Mouse (Mus musculus): ENCODE measurements around the gene Ppp1r12c.
"Not testable (repeated sequence)": the region's sequence is repeated elsewhere in the genome, so short reads cannot be mapped to it uniquely, and the experiment has no call there.

The Ppp1r12c gene

GRCm38 (mm10) chr7:4501558-4502397 is at the start of gene Ppp1r12c:
Gene Ppp1r12c, minus strand, starts transcription at chr7:4501680.
- peak; percentile 97 for DNase-seq

- peak; percentile 77 for DNase-seq
These were observed 45.8 kb upstream of the Ppp1r12c start, which contains the start of gene Syt5 for GRCm38 (mm10) chr7:4547221-4547641. Gene Syt5, minus strand, starts transcription at chr7:4547541.

- peak; percentile 97 for DNase-seq
These were observed 45.2 kb upstream of the Ppp1r12c start for GRCm38 (mm10) chr7:4546591-4547131.

DNA sequence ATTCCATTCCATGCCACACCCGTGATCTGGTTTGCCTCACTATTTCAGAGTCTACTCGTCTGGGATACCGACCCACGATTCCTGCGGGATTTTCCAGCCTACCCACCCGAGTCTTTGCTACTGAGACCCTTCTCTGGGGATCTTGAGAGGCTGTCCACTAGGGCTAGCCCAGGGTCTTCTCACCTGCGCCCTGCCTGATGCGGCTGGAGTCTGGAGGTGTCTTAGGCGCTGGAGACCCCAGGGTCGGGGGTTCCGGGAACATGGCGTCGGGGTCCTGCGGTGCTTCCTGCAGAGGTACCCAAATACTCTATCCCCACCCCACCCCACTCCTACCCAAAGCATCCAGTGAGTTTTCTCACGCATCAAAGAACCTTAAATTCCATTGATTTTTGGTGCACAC is 44.6 kb upstream of the Ppp1r12c start:
- no peak for DNase-seq

DNA sequence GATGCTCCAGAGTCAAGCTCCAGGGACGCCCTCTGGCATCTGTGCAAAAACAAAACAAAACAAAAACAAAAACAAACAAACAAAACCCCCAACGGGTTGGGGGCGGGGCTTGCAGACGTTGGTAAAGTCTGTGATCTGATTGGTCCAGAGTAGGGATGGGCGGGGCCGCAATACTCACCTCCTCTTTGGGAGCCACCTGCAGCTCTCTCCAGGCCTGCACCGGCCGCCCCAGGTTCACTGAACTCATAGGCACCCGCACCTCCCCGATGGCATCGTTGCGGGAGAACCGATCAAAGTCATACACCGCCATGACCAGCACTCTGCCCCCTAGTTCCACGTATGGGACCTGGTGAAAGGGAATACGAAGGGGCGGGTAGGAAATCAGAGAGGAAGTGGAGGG is 40.5 kb upstream of the Ppp1r12c start:
- no peak for DNase-seq

- DNase-seq = no peak
These were observed 39.9 kb upstream of the Ppp1r12c start for GRCm38 (mm10) chr7:4541344-4541743.

GRCm38 (mm10) chr7:4539019-4539418 is 37.5 kb upstream of the Ppp1r12c start:
- DNase-seq = no peak

DNA sequence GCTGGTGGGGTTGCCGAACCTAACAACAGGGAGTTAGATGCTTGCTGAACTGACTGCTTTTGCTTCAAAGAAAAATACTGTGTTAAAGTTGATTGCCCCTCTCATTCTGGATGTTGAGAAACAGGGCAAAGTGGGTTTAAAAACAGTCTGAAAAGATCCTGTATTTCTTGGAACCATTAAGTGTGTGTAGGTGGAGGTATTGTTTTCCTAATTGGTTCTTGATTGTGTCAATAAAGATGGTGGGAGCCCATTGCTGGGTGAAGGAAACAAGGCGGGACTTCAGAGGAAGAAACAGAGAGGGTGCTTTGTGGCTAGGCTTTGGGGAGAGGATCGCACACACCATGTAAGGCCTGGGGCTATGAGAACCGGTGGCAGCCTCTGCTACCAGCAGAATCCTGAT is 35.7 kb upstream of the Ppp1r12c start:
- DNase-seq = no peak

GRCm38 (mm10) chr7:4536369-4536768 is 34.9 kb upstream of the Ppp1r12c start:
- no peak for DNase-seq

GRCm38 (mm10) chr7:4532005-4532729 is 30.7 kb upstream of the Ppp1r12c start, which contains the start of gene Dnaaf3:
Gene Dnaaf3, minus strand, starts transcription at chr7:4532453.
- no peak for DNase-seq

- not testable (repeated sequence) for DNase-seq
These were observed 28.7 kb upstream of the Ppp1r12c start for GRCm38 (mm10) chr7:4530166-4530565.

- DNase-seq = no peak
These were observed 25.8 kb upstream of the Ppp1r12c start for GRCm38 (mm10) chr7:4527302-4527689.

GRCm38 (mm10) chr7:4526341-4527301 is 25.1 kb upstream of the Ppp1r12c start:
- DNase-seq = peak; percentile 81

- DNase-seq = not testable (repeated sequence)
These were observed 22.9 kb upstream of the Ppp1r12c start, which contains the start of gene Tnni3 for GRCm38 (mm10) chr7:4524212-4524922. Gene Tnni3, minus strand, starts transcription at chr7:4524229.

DNA sequence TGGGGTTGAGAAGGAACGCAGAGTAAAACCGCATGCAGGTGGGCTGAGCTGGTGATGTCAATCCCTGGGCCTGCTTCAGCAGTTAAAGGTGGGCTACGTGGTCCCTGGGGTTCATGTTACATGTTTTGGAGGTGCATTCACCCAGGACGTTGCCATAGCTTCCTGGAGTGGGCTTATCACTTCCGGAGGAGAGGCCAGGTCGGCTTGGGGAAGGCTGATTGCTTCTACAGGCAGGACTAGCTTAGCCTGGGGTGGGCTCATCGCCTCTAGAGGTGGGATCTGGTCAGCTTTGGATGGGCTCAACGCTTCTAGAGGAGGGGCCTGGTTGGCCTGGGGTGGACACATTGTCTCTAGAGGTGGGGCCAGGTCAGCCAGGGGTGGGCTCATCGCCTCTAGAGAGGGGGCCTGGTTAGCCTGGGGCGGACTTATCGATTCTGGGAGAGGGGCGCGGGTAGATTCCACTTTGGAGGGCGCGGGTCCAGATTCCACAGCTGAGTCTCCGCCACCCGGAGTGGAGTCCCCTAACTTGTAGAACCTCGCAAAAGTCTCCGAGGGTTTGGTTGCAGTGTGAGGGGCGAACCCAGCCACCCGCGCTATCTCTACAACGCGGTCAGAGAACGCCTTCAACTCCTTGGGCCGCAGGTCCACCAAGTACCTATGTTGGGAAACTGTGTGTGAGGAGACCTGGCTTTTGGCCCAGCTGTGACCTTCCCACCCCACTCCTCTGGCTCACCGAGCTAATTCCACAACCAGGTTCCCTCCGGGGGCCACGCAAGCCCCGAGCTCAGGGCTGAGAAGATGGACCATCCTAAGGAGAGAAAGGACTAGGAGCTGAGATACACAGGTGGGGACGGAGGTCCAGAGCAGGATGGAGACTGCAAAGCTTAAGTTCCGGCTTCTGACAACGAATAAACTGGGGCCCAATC is 22.0 kb upstream of the Ppp1r12c start:
- DNase-seq = no peak

GRCm38 (mm10) chr7:4522292-4522691 is 20.8 kb upstream of the Ppp1r12c start:
- DNase-seq = no peak

- DNase-seq = no peak
These were observed 19.9 kb upstream of the Ppp1r12c start for GRCm38 (mm10) chr7:4521231-4522003.

- DNase-seq = no peak
These were observed 17.0 kb upstream of the Ppp1r12c start for GRCm38 (mm10) chr7:4518487-4518886.

GRCm38 (mm10) chr7:4516332-4517050 is 15.0 kb upstream of the Ppp1r12c start, which contains the start of gene Tnnt1:
Gene Tnnt1, minus strand, starts transcription at chr7:4516382.
- no peak for DNase-seq
